Mouse (Mus musculus): ENCODE measurements around the gene Gjb2.

The Gjb2 gene

GRCm38 (mm10) chr14:57060052-57060451 lies 44.5 kb downstream of the Gjb2 start:
- peak; percentile 77 for DNase-seq

DNA sequence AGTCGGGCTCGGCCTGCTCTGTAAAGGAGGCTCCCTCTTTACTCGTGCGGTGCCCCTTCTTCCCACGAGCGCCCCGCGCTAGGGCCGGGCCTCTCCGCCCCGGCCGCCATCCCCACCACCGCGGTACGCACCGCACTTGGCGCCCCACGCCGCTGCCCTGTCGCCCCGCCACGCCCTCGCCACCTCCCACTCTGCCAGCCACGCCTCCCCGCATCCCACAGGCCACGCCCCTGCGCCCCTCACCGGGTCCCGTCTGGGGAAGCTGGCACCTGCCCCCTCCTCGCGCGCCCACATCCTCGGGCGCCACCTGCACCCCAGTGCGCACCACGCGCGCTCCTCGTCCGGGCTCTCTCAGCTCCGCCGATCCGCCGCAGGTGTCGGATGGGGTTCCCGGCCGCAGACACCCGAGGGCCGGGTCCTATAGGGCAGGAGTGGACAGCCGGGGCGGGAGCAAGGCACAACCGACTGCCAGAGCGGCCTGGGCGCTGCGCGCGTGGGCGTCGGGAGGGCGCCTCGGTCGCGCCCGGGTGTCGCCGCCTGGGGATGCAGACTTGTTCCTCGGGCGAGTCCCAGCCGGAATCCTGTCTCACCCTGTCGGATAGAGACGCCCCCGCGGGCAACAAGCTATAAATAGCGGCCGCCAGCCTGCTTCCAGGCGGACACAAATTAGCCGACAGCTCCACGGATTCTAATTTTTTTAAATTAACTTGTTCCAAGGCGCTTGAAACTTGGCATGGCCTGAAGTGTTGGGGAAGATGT lies 46.8 kb downstream of the Gjb2 start, which contains the start of gene Gja3:
Gene Gja3, minus strand, starts transcription at position 538 of the 759 bp plus-strand sequence.
- no peak for DNase-seq

GRCm38 (mm10) chr14:57057204-57057562 lies 47.3 kb downstream of the Gjb2 start:
- DNase-seq: no peak

DNA sequence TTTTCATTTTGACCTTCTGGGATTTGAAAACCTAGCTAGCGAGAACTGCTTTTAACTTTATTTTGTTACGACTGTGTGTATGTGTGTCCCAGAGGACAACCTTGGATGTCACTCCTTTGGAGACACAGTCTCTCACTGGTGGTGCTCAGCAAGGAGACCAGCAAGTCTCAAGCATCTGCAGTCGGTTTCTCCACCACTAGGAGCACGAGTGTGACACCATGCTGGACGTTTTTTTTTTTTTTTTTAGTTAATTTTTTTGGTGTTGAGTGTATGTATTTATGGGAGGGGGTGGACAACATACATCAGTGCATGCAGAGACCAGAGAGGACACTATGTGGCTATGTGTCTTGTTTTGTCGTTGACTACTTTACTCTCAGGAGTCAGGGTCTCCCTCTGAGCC lies 51.8 kb downstream of the Gjb2 start:
- no peak for DNase-seq
